Mouse (Mus musculus): ENCODE data around the gene Fto. TPM values are rescaled to one million over a fixed set of nuclear protein-coding genes. Genes with fewer than 3 reads are reported as not detected.

Gene Fto
- total RNA-seq, 1 experiment = 16.8 TPM

DNA sequence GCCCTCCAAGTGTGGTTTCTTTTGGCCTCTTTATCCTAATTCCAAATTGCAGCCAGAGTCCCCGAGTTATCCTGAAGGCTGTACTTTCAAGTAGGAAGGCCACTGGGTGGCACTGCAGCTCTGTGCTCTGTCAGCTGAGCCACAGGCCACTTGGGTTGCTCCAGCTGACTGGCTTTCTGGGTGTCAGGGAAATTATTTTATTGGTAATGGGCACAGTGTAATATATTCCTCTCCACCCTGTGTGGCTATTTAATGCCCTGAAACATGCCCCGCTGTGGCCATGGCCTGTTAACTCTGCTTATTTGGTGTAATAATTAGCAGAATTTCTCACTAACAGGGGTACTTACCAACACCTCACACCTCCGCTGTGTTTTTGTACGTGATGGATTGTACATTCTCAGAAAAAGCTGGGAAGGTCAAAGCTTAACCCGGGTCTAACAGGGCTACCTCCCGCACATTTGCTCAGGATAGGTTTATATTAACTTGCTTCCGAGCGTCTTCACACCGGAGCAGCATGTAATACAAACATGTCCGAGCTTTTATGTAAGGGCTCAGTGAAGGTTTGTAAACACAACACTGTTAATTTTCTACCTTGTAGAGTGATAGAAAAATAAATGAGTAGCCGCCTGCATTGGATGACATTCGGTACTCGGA is 65.6 kb downstream of the Fto start:
- in situ Hi-C loops (cut with MboI; ENCODE audit: low sequenced_read_pairs in 2 of 2, unreplicated experiment in 2 of 2) = no loop called here
- H3K4me1 ChIP-seq (ENCODE audit: control insufficient read depth in 2 of 2, insufficient read depth in 2 of 2, low read length in 2 of 2, poor library complexity in 1 of 2) = peaks cover 6 to 8% of the 10 kb centered on the region in 2 experiments; a peak in 1 of 4 replicates
- H3K27ac ChIP-seq (ENCODE audit: insufficient read depth, low read depth, low read length, poor library complexity, severe bottlenecking) = no peak overlapping the region
- H3K9ac ChIP-seq (ENCODE audit: insufficient read depth, low read depth, low read length, poor library complexity, severe bottlenecking) = no peak overlapping the region
- H3K36me3 ChIP-seq (ENCODE audit: control insufficient read depth, insufficient read depth, low read length, poor library complexity, severe bottlenecking) = no peaks in the 10 kb centered on the region
- no peaks in the 10 kb centered on the region for H3K9me3 ChIP-seq (ENCODE audit: control insufficient read depth, insufficient read depth, low read depth, low read length)
- peak; percentile 30 for DNase-seq (ENCODE audit: low read depth, low spot score)
- TF ChIP-seq ZNF384 (IDR thresholded peaks at IDR 0.05; ENCODE audit: low read depth, low read length) (no peak), ZC3H11A (IDR thresholded peaks at IDR 0.05; ENCODE audit: borderline replicate concordance, low read depth, low read length) (peak; percentile 40), MAFK (IDR thresholded peaks at IDR 0.05; ENCODE audit: insufficient read depth, low read depth, low read length) (no peak)
- H3K4me3 ChIP-seq (ENCODE audit: insufficient read depth in 1 of 2, low read depth in 1 of 2, low read length in 2 of 2, poor library complexity in 1 of 2, severe bottlenecking in 1 of 2) = no peak overlapping the region

DNA sequence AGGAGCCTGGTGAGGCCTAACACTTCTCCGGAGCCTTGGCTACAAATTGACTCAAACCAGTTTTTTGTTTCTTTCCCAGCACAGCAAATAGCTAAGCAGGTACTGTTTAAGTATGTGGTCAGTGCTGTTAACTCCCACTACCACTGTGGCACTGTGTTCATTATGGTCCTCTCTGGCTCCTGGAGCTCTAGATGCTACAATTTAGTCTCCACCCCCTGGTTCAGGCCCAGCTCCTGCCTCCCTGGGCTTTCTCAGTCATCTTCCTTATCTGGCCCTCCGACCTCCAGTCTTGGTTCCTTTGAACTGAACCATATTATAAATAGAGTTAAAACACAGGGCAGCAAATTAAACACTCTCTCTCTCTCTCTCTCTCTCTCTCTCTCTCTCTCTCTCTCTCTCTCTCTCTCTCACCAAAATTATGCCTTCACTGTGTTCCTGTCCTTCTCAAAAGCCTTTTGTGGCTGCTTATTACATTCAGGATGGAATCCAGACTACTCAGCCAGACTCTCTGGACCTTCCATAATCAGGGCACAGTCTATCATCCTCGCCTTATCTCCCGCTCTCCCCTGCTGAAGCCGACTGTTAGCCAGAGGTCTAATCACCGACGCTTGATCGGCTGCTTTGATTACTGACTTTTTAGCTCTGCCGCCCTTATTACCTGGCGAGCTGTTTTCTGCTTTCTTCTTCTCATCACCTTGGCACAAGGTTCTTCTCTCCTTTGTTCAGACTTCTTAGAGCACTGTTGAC is 67.6 kb downstream of the Fto start:
- DNase-seq (ENCODE audit: low read depth, low spot score) = no peak
- Histone ChIP-seq H3K4me1 (ENCODE audit: control insufficient read depth in 2 of 2, insufficient read depth in 2 of 2, low read length in 2 of 2, poor library complexity in 1 of 2) (peaks cover 2 to 5% of the 10 kb centered on the region in 2 experiments; a peak in 1 of 4 replicates), H3K27ac (ENCODE audit: insufficient read depth, low read depth, low read length, poor library complexity, severe bottlenecking) (no peak overlapping the region)

DNA sequence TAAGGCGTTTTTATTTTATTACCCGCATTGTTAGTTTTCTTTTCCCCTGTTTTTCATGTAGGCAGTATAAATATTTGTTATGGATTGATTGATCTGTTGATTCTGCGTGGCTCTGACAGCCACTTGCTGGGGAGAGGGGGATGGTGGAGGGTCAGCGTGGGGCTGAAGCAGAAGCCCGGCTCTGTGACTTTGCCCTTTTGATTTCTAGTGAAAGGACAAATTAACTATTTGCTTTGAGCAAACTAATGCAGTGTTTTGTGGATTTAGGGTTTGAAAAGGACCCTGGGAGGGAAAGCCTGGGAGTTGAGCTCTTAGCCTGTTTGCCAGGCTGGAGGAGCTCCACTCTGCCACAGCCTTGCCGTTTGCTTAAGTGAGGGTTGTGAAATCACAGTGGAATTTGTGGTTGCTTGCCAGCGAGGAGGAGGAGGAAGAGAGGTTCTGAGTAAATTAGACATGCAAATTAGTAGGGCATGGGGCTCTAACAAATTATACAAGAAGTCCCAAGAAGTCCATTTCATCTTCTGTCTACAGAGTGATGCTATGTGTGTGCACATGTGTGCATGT is 68.3 kb downstream of the Fto start:
- in situ Hi-C loops (cut with MboI; ENCODE audit: low sequenced_read_pairs in 2 of 2, unreplicated experiment in 2 of 2) = no loop called here
- Histone ChIP-seq H3K9me3 (ENCODE audit: control insufficient read depth, insufficient read depth, low read depth, low read length) (no peaks in the 10 kb centered on the region), H3K4me3 (ENCODE audit: insufficient read depth in 1 of 2, low read depth in 1 of 2, low read length in 2 of 2, poor library complexity in 1 of 2, severe bottlenecking in 1 of 2) (no peak overlapping the region)

More for the DNA sequence above, 67.6 kb downstream of the Fto start:
- Histone ChIP-seq H3K4me3 (ENCODE audit: insufficient read depth in 1 of 2, low read depth in 1 of 2, low read length in 2 of 2, poor library complexity in 1 of 2, severe bottlenecking in 1 of 2) (no peak overlapping the region), H3K36me3 (ENCODE audit: control insufficient read depth, insufficient read depth, low read length, poor library complexity, severe bottlenecking) (no peaks in the 10 kb centered on the region), H3K9ac (ENCODE audit: insufficient read depth, low read depth, low read length, poor library complexity, severe bottlenecking) (no peak overlapping the region), H3K9me3 (ENCODE audit: control insufficient read depth, insufficient read depth, low read depth, low read length) (no peaks in the 10 kb centered on the region)
- TF ChIP-seq ZC3H11A (IDR thresholded peaks at IDR 0.05; ENCODE audit: borderline replicate concordance, low read depth, low read length) (no peak), ZNF384 (IDR thresholded peaks at IDR 0.05; ENCODE audit: low read depth, low read length) (no peak), CHD2 (IDR thresholded peaks at IDR 0.05; ENCODE audit: low read depth, low read length) (no peak), HCFC1 (IDR thresholded peaks at IDR 0.05; ENCODE audit: borderline replicate concordance, insufficient read depth, low read length) (no peak)
- in situ Hi-C loops (cut with MboI; ENCODE audit: low sequenced_read_pairs in 2 of 2, unreplicated experiment in 2 of 2) = no loop called here

DNA sequence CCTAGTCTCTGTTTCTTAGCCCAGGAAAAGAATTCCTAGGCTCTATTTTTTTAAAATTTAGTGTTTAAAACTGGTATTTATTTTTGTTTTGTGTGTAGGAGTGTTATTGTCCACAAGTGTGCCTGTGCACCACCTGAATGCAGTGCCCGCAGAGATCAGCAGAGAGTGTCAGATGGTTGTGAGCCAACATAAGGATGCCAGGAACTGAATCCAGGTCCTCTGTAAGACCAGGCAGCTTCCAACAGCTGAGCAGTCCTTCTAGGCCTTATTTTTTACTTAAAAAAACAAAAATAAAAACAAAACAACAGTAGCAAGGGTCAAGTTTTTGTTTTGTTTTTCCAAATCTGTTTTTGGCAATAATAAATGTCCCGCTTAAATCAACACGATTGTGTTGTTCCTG is 69.9 kb downstream of the Fto start:
- Histone ChIP-seq H3K4me1 (ENCODE audit: control insufficient read depth in 2 of 2, insufficient read depth in 2 of 2, low read length in 2 of 2, poor library complexity in 1 of 2) (no peaks in the 10 kb centered on the region), H3K9ac (ENCODE audit: insufficient read depth, low read depth, low read length, poor library complexity, severe bottlenecking) (no peak overlapping the region), H3K9me3 (ENCODE audit: control insufficient read depth, insufficient read depth, low read depth, low read length) (no peaks in the 10 kb centered on the region), H3K36me3 (ENCODE audit: control insufficient read depth, insufficient read depth, low read length, poor library complexity, severe bottlenecking) (no peaks in the 10 kb centered on the region), H3K4me3 (ENCODE audit: insufficient read depth in 1 of 2, low read depth in 1 of 2, low read length in 2 of 2, poor library complexity in 1 of 2, severe bottlenecking in 1 of 2) (no peak overlapping the region), H3K27ac (ENCODE audit: insufficient read depth, low read depth, low read length, poor library complexity, severe bottlenecking) (no peak overlapping the region; the same call in 1 of the 2 replicates)
- TF ChIP-seq CHD2 (IDR thresholded peaks at IDR 0.05; ENCODE audit: low read depth, low read length) (no peak), ZNF384 (IDR thresholded peaks at IDR 0.05; ENCODE audit: low read depth, low read length) (no peak)
- in situ Hi-C loops (cut with MboI; ENCODE audit: low sequenced_read_pairs in 2 of 2, unreplicated experiment in 2 of 2) = no loop called here
- DNase-seq (ENCODE audit: low read depth, low spot score) = no peak

More for the DNA sequence above, 68.3 kb downstream of the Fto start:
- peaks cover 2 to 5% of the 10 kb centered on the region in 2 experiments; a peak in 1 of 4 replicates for H3K4me1 ChIP-seq (ENCODE audit: control insufficient read depth in 2 of 2, insufficient read depth in 2 of 2, low read length in 2 of 2, poor library complexity in 1 of 2)
- H3K9ac ChIP-seq (ENCODE audit: insufficient read depth, low read depth, low read length, poor library complexity, severe bottlenecking) = no peak overlapping the region
- no peak for TF ChIP-seq HCFC1 (IDR thresholded peaks at IDR 0.05; ENCODE audit: borderline replicate concordance, insufficient read depth, low read length)
- no peak for TF ChIP-seq CHD2 (IDR thresholded peaks at IDR 0.05; ENCODE audit: low read depth, low read length)
- TF ChIP-seq ZNF384 (IDR thresholded peaks at IDR 0.05; ENCODE audit: low read depth, low read length) = no peak
- TF ChIP-seq ZC3H11A (IDR thresholded peaks at IDR 0.05; ENCODE audit: borderline replicate concordance, low read depth, low read length) = no peak
- no peak for DNase-seq (ENCODE audit: low read depth, low spot score)
- no peaks in the 10 kb centered on the region for H3K36me3 ChIP-seq (ENCODE audit: control insufficient read depth, insufficient read depth, low read length, poor library complexity, severe bottlenecking)
- H3K27ac ChIP-seq (ENCODE audit: insufficient read depth, low read depth, low read length, poor library complexity, severe bottlenecking) = no peak overlapping the region
